Mouse (Mus musculus) heart, adult 8-10 months (tissue): ENCODE results near the gene Tnr. TPM values are rescaled to one million over a fixed set of nuclear protein-coding genes. Genes with fewer than 3 reads are reported as not detected.

Source experiments
- DNase-seq: peaks from one replicate; pipeline ENCODE4 v3.0.0; 2022; ENCODE audit warnings: low spot score
- total RNA-seq, 4 experiments: library from RNA; stranded (reverse); gene quantifications; 2 replicates each; pipeline ENCODE4 v1.2.4; 2022

The Tnr gene
- total RNA-seq, 4 experiments from 2014 or later = 0.03 to 0.25 (median 0.10) TPM

- DNase-seq = no peak
These were observed 346.3 kb downstream of the Tnr start for GRCm38 (mm10) chr1:159869619-159870441.

GRCm38 (mm10) chr1:159872866-159873265 lies 349.3 kb downstream of the Tnr start:
- no peak for DNase-seq

- DNase-seq = no peak
These were observed 355.1 kb downstream of the Tnr start for GRCm38 (mm10) chr1:159878681-159879080.

GRCm38 (mm10) chr1:159879866-159880265 lies 356.3 kb downstream of the Tnr start:
- DNase-seq = no peak

GRCm38 (mm10) chr1:159885476-159885875 lies 361.9 kb downstream of the Tnr start:
- DNase-seq = no peak

- no peak for DNase-seq
These were observed 365.0 kb downstream of the Tnr start for GRCm38 (mm10) chr1:159888611-159889010.

- peak; percentile 59 for DNase-seq
These were observed 365.6 kb downstream of the Tnr start for GRCm38 (mm10) chr1:159889012-159889765.

- DNase-seq = peak; percentile 50
These were observed 367.0 kb downstream of the Tnr start for GRCm38 (mm10) chr1:159890524-159890923.

- no peak for DNase-seq
These were observed 371.5 kb downstream of the Tnr start for GRCm38 (mm10) chr1:159895094-159895493.

- DNase-seq = no peak
These were observed 376.4 kb downstream of the Tnr start for GRCm38 (mm10) chr1:159899991-159900390.

- DNase-seq = no peak
These were observed 377.1 kb downstream of the Tnr start for GRCm38 (mm10) chr1:159900639-159901038.

GRCm38 (mm10) chr1:159901366-159902119 lies 378.0 kb downstream of the Tnr start:
- DNase-seq = no peak

- DNase-seq = no peak
These were observed 378.5 kb downstream of the Tnr start for GRCm38 (mm10) chr1:159902120-159902497.

GRCm38 (mm10) chr1:159911006-159911405 lies 387.4 kb downstream of the Tnr start:
- peak; percentile 79 for DNase-seq

- no peak for DNase-seq
These were observed 391.2 kb downstream of the Tnr start for GRCm38 (mm10) chr1:159914726-159915125.

GRCm38 (mm10) chr1:159920571-159920970 lies 397.0 kb downstream of the Tnr start:
- DNase-seq = no peak

GRCm38 (mm10) chr1:159923010-159923409 lies 399.4 kb downstream of the Tnr start:
- DNase-seq = peak; percentile 81

GRCm38 (mm10) chr1:159924105-159924504 lies 400.5 kb downstream of the Tnr start:
- no peak for DNase-seq

- DNase-seq = no peak
These were observed 401.1 kb downstream of the Tnr start for GRCm38 (mm10) chr1:159924684-159925083.

GRCm38 (mm10) chr1:159928681-159929335 lies 405.2 kb downstream of the Tnr start:
- DNase-seq = peak; percentile 77

GRCm38 (mm10) chr1:159932092-159932491 lies 408.5 kb downstream of the Tnr start:
- DNase-seq = no peak

- no peak for DNase-seq
These were observed 409.0 kb downstream of the Tnr start for GRCm38 (mm10) chr1:159932598-159932997.
